Mouse (Mus musculus) CH12.LX (cell line): ENCODE data around the gene Ptprb.

Experiments used
- BHLHE40 ChIP-seq: IDR thresholded peaks from 2 replicates; pipeline ENCODE4 v1.6.1; 2011; ENCODE audit warnings: mild to moderate bottlenecking, low read depth, low read length, improper control_type of control experiment
- CHD2 ChIP-seq: IDR thresholded peaks from 2 replicates; pipeline ENCODE4 v1.6.1; 2011; ENCODE audit warnings: low read length, improper control_type of control experiment
- CTCF ChIP-seq, 2 experiments: IDR thresholded peaks in 1 of 2; conservative IDR thresholded peaks in 1 of 2; 2 replicates each; pipeline ENCODE4 v1.5.1; 2011 to 2012; ENCODE audit warnings: low read depth in 2 of 2, low read length in 2 of 2, improper control_type of control experiment in 1 of 2, inconsistent platforms in 1 of 2, mild to moderate bottlenecking in 1 of 2, moderate library complexity in 1 of 2
- E2F4 ChIP-seq: IDR thresholded peaks from 2 replicates; pipeline ENCODE4 v1.6.1; 2011; ENCODE audit warnings: low read depth, low read length, improper control_type of control experiment; ENCODE audit not compliant: insufficient replicate concordance
- EP300 ChIP-seq: IDR thresholded peaks from 2 replicates; pipeline ENCODE4 v1.6.1; 2011; ENCODE audit warnings: low read length, improper control_type of control experiment
- MAZ ChIP-seq: IDR thresholded peaks from 2 replicates; pipeline ENCODE4 v1.6.1; 2012; ENCODE audit warnings: low read depth, mild to moderate bottlenecking, inconsistent platforms, low read length, improper control_type of control experiment, moderate library complexity
- MEF2A ChIP-seq: IDR thresholded peaks from 2 replicates; pipeline ENCODE4 v1.6.1; 2014; ENCODE audit warnings: low read depth, mild to moderate bottlenecking, inconsistent platforms, low read length, improper control_type of control experiment, borderline replicate concordance
- MYC ChIP-seq: IDR thresholded peaks from 2 replicates; pipeline ENCODE4 v1.6.1; 2011; ENCODE audit warnings: low read depth, mild to moderate bottlenecking, improper control_type of control experiment, low read length
- POLR2A ChIP-seq: IDR thresholded peaks from 2 replicates; pipeline ENCODE4 v1.6.1; 2011; ENCODE audit warnings: low read depth, mild to moderate bottlenecking, improper control_type of control experiment, low read length
- POLR2AphosphoS2 ChIP-seq: IDR thresholded peaks from 2 replicates; pipeline ENCODE4 v1.6.1; 2011; ENCODE audit warnings: low read depth, low read length, improper control_type of control experiment
- ZNF384 ChIP-seq: IDR thresholded peaks from 2 replicates; pipeline ENCODE4 v1.6.1; 2012; ENCODE audit warnings: low read depth, low read length, improper control_type of control experiment, inconsistent platforms

DNA sequence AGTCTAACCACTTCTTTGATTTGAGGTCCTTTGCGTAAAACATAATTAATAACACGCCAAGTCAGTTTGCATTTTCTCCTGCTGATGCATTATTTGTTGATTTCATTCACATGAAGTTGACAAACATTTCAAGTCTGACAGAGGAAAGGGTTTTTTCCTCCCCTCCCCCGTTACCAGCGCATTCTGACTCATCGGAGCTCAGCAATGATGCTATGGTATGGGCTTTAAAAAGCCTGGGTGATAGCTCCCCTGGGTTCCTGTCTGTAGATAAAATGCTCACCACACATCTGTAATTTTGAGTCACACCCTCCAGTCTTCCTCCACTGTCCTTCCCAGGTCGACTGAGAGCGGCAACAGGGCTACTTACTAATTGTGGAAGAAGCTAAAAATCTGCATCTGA, 150.9 kb downstream of the Ptprb start:
- TF ChIP-seq CTCF (conservative IDR thresholded peaks at IDR 0.05 in 1 of 2, IDR thresholded peaks at IDR 0.05 in 1 of 2; ENCODE audit: low read depth in 2 of 2, low read length in 2 of 2) (no peak), POLR2A (no peak), CHD2 (no peak), MYC (no peak), MAZ (no peak), ZNF384 (no peak), BHLHE40 (no peak), EP300 (no peak), POLR2AphosphoS2 (no peak), E2F4 (no peak), MEF2A (no peak)
